Mouse (Mus musculus): ENCODE measurements around the gene Gm5901.

DNA sequence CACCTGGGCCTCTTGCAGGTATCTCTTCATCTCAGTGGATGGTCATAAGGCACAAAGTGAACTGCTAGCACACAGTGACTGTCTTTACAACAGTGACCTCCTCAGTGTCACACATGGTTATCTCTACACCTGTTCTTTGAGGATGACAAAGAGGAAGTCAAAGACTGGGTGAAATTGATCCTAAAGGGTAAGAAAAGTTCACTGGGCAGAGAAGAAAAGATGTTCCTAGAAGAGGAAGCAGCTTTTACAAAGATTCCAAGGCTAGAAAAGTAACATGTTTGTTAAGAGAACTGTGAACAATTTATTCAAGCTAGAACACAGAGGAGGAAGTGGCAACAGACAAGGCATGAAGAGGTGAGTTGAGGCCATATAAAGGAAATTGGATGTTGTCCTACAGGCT is 21.3 kb downstream of the Gm5901 start:
- TF ChIP-seq CTCF (IDR thresholded peaks at IDR 0.05; ENCODE audit: borderline replicate concordance, control insufficient read depth, extremely low read depth, insufficient read depth, low read length, poor library complexity) (no peak), POLR2A (IDR thresholded peaks at IDR 0.05; ENCODE audit: control insufficient read depth, extremely low read depth, insufficient read depth, low read length, poor library complexity) (no peak)

All from thymus, adult 2 months (tissue).